Mouse (Mus musculus): ENCODE measurements around the gene Cenpl.

The Cenpl gene

DNA sequence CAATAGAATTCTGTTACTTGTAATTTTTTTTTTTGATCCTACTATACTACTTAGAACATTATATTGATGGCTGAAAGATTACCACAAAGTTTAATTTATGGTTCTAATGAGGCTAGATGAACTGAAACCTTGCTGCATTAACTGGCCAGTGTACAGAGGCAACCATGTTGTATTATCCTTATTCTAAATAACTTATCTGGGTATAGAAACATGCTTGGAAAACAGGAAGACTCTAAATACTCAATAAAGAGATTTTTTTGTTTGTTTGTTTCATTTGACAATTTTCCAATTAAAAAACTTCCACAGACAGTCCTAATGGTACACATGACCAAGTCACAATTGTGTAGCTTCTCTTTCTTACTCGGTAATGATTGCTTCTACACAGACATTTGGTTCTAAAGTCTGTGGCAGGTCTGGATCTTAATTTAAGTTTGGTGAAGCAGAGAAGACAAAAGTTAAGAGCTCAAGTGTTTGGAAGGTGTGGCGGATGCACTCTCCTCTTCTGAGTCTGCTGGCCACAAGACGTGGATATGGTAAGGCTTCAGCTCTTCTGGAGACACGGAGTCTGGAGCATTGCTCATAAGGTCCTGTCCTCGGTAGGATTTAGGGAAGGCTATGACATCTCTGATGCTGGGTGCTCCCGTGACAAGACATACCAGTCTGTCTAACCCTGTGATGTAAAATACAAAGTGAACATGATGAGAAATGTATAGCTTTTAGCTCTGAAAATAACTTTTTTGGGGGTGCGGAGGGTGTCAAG, 29.1 kb upstream of the Cenpl start:
- no peak for DNase-seq (ENCODE audit: low spot score)

- no peak for DNase-seq (ENCODE audit: low spot score)
These were observed 23.5 kb upstream of the Cenpl start for GRCm38 (mm10) chr1:161046972-161047371.

DNA sequence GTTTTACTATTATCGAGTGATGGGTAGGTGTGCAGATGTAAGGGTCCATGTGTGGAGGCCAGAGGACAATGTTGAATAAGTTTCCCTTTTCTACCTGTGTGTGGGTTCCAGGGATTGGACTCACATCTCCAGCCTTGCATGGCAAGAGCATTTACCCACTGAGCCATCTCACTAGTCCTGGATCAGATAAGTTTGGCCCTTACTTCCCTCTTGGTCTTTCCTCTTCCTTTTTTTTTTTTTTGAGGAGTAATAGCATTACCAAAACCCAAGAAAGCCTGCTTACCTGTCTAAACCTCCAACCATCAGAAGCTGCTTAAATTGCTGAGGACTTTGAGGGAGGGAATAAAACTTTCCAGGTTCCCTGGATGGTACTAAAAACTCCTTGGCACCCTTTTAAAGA, 13.3 kb upstream of the Cenpl start:
- DNase-seq (ENCODE audit: low spot score): no peak

DNA sequence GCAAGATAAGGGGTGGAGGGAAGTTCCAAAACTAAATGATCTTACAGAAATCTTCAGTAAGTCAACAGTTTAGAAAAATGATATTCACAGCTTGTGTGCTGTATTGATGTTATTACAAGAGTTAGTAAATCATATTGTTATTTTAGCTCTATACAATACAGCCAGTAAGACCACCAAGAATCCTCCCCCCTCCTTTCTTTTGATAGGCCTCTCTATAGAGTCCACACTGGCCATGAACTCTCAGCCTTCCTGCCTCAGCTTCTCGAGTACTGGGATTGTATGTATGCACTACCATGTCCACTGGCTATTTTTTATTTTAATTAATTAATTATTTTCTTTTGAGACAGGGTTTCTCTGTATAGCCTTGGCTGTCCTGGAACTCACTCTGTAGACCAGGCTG, 7.2 kb upstream of the Cenpl start:
- no peak for DNase-seq (ENCODE audit: low spot score)

DNA sequence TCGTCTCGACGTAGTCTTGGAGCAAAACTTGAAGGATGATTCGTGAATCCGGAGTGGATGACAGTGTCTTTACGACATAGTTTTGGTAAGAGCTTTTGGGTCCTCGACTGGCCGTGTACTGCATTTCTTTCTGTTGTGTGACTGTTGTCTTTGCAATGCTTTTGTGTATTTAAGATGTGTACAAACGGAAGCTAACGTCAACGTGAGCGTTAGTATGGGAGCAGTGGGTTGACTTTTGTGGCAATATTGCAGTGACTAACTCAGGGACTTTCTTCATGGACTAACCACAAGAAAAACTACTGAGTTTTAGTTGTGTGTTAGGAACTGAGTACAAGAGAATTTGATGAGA, 733 bp downstream of the Cenpl start:
- peak; percentile 5 for DNase-seq (ENCODE audit: low spot score)

GRCm38 (mm10) chr1:161076238-161076637, 5.7 kb downstream of the Cenpl start:
- DNase-seq (ENCODE audit: low spot score): no peak

GRCm38 (mm10) chr1:161077243-161077642, 6.7 kb downstream of the Cenpl start:
- no peak for DNase-seq (ENCODE audit: low spot score)

GRCm38 (mm10) chr1:161099721-161100405, 29.4 kb downstream of the Cenpl start:
- no peak for DNase-seq (ENCODE audit: low spot score)

DNA sequence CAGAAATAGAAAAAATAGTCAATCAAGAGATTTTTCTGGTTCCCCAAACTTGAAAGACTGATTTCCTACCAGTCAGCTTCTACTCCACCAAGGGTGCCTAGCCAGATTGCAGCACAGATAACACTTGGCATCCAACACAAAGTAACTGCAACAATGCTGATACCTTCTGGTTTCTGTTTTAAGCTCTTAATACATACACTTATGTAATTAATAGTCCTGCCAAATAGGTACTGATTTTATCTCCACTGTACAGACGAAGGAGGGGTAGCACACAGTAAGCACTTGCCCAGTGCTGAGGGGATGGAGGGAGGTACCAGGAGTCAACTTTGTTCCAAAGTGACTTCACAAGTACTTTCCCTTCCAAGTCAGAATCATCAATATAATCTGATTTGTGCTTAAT, 33.3 kb downstream of the Cenpl start:
- no peak for DNase-seq (ENCODE audit: low spot score)

- DNase-seq (ENCODE audit: low spot score): no peak
These were observed 38.7 kb downstream of the Cenpl start for GRCm38 (mm10) chr1:161109216-161109615.

GRCm38 (mm10) chr1:161114591-161114990, 44.1 kb downstream of the Cenpl start:
- DNase-seq (ENCODE audit: low spot score): no peak

GRCm38 (mm10) chr1:161122661-161123418, 52.3 kb downstream of the Cenpl start:
- DNase-seq (ENCODE audit: low spot score): no peak

GRCm38 (mm10) chr1:161126461-161126860, 55.9 kb downstream of the Cenpl start:
- no peak for DNase-seq (ENCODE audit: low spot score)

DNA sequence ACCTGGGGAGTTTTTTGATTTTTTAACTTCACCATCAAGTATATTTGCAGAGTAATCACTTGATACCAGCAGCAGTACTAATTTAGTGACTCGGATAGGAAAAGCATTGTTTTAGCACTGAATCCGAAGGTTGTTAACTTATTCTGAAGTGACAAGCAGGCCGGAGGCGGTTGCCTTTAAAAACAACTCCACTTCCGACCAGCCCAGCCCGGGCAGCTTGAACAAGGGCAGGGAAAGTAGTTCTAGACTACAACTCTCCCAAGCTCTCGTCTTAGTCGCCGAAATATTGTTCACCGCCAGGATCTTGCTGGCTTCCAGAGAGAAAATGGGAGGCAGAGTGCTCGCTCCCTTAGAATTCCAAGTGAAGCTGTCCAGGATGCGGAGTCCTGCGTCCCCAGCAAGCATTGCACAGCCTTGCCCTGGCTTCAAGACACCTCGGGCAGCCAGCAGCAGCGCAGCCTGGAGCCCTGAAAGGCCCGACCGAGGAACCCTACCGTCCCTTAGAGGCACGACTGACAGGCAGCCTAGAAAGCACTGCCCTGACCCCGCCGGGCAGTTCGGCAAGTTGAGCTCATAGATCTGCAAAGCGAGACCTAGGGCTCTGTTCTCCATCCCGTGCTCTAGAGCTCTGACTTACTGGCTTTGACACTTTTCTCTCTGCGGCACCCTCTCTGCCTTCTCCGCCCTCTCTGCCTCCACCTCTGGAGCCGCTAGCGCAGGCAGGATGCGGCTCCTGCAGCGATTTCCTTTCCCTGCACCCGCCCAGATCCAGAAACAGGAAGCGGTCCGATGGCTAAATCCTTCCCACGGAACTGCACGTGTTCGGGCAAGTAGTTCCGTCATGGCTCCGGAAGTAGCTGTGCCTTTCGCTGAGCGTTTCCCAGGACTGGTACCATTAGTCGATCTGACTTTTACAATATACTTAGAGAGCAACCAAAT, 60.5 kb downstream of the Cenpl start, which contains the start of gene Klhl20:
Gene Klhl20 (minus strand): TSS at position 786 of the 939 bp plus-strand sequence.
- peak; percentile 87 for DNase-seq (ENCODE audit: low spot score)

All from spleen, adult 12 weeks (tissue).